Mouse (Mus musculus) erythroblast, embryonic 14.5 days (primary cell): ENCODE data around the gene Ankrd1.

Experiments used
- GATA1 ChIP-seq: IDR thresholded peaks from 2 replicates; pipeline ENCODE4 v1.6.1; 2012; ENCODE audit warnings: low read length, inconsistent platforms, mixed read lengths
- TAL1 ChIP-seq: IDR thresholded peaks from 3 replicates; pipeline ENCODE4 v1.6.1; 2012; ENCODE audit warnings: low read length, inconsistent platforms, mixed read lengths

- TF ChIP-seq TAL1 = no peak
- TF ChIP-seq GATA1 = no peak
These were observed 680 bp downstream of the Ankrd1 start for GRCm38 (mm10) chr19:36119219-36119618.
